Mouse (Mus musculus) C2C12 (cell line): ENCODE measurements around the gene Tgfa. TPM values are rescaled to one million over a fixed set of nuclear protein-coding genes. Genes with fewer than 3 reads are reported as not detected.

Source experiments
- H3K27me3 ChIP-seq: one replicate; pipeline ENCODE4 v1.6.1; 2011; ENCODE audit not compliant: control insufficient read depth, insufficient read depth, insufficient read length
- H3K36me3 ChIP-seq: one replicate; pipeline ENCODE4 v1.6.1; 2011; ENCODE audit not compliant: control insufficient read depth, insufficient read depth
- H3K4me3 ChIP-seq: one replicate; pipeline ENCODE4 v1.5.1; 2011; ENCODE audit warnings: mild to moderate bottlenecking, control low read depth; ENCODE audit not compliant: poor library complexity, insufficient read depth, severe bottlenecking
- H3K79me2 ChIP-seq: one replicate; pipeline ENCODE4 v1.6.1; 2011; ENCODE audit not compliant: control insufficient read depth, insufficient read depth
- H3K79me3 ChIP-seq: one replicate; pipeline ENCODE4 v1.6.1; 2011; ENCODE audit warnings: low read depth, control low read depth
- H3ac ChIP-seq: one replicate; pipeline ENCODE3; 2011; ENCODE audit warnings: low read depth; ENCODE audit not compliant: control insufficient read depth, insufficient read length
- CEBPB ChIP-seq: IDR thresholded peaks from one replicate; pipeline ENCODE4 v1.6.1; 2011; ENCODE audit warnings: low read depth, mild to moderate bottlenecking, control low read depth, moderate library complexity
- CTCF ChIP-seq: IDR thresholded peaks from one replicate; pipeline ENCODE4 v1.5.1; 2011; ENCODE audit not compliant: control insufficient read depth, insufficient read depth, insufficient read length
- FOSL1 ChIP-seq: IDR thresholded peaks from one replicate; pipeline ENCODE4 v1.8.0; 2011; ENCODE audit warnings: mild to moderate bottlenecking, low read length; ENCODE audit not compliant: poor library complexity, insufficient read depth, severe bottlenecking
- MAX ChIP-seq: IDR thresholded peaks from one replicate; pipeline ENCODE4 v1.6.1; 2011; ENCODE audit warnings: mild to moderate bottlenecking, control low read depth
- MYOD1 ChIP-seq: IDR thresholded peaks from one replicate; pipeline ENCODE4 v1.6.1; 2011; ENCODE audit warnings: low read depth; ENCODE audit not compliant: control insufficient read depth, insufficient read length
- MYOG ChIP-seq: IDR thresholded peaks from one replicate; pipeline ENCODE4 v1.6.1; 2011; ENCODE audit not compliant: control insufficient read depth, insufficient read length; ENCODE audit errors: extremely low read depth
- USF1 ChIP-seq: IDR thresholded peaks from one replicate; pipeline ENCODE4 v1.6.1; 2011; ENCODE audit warnings: low read depth, mild to moderate bottlenecking, control low read depth, moderate library complexity
- polyA plus RNA-seq: library from polyadenylated mRNA; unstranded; fragments of >200 nt; fragmentation: generic; extraction: Trizol; gene quantifications from one replicate; pipeline ENCODE4 v1.2.1, GENCODE M21; 2012; ENCODE audit warnings: missing spikeins

Tgfa gene
- polyA plus RNA-seq, 1 experiment: 0.54 TPM

GRCm38 (mm10) chr6:86203101-86203500 lies 8.1 kb downstream of the Tgfa start:
- Histone ChIP-seq H3K27me3 (peaks cover 23% of the 10 kb centered on the region), H3K79me2 (no peaks in the 10 kb centered on the region), H3K36me3 (no peaks in the 10 kb centered on the region), H3K4me3 (no peak overlapping the region), H3K79me3 (no peaks in the 10 kb centered on the region), H3ac (no peak overlapping the region)
- TF ChIP-seq CEBPB (no peak), CTCF (no peak), USF1 (no peak), FOSL1 (no peak)

GRCm38 (mm10) chr6:86206014-86206413 lies 11.0 kb downstream of the Tgfa start:
- peaks cover 17% of the 10 kb centered on the region for H3K27me3 ChIP-seq
- TF ChIP-seq MYOD1 (no peak), CTCF (no peak), CEBPB (no peak), MYOG (no peak), MAX (no peak), FOSL1 (no peak), USF1 (no peak)
- H3K79me3 ChIP-seq: no peaks in the 10 kb centered on the region
- H3K79me2 ChIP-seq: no peaks in the 10 kb centered on the region
- H3ac ChIP-seq: no peak overlapping the region
- no peaks in the 10 kb centered on the region for H3K36me3 ChIP-seq
- H3K4me3 ChIP-seq: no peak overlapping the region

- H3K79me2 ChIP-seq: no peaks in the 10 kb centered on the region
- H3K36me3 ChIP-seq: no peaks in the 10 kb centered on the region
- no peak overlapping the region for H3ac ChIP-seq
- no peak overlapping the region for H3K4me3 ChIP-seq
- peaks cover 13% of the 10 kb centered on the region for H3K27me3 ChIP-seq
- TF ChIP-seq CEBPB (no peak), FOSL1 (no peak), MYOD1 (no peak), CTCF (no peak), MAX (no peak), USF1 (no peak), MYOG (no peak)
- H3K79me3 ChIP-seq: no peaks in the 10 kb centered on the region
Measured at GRCm38 (mm10) chr6:86206985-86207384, 12.0 kb downstream of the Tgfa start.

- no peak overlapping the region for H3ac ChIP-seq
- no peaks in the 10 kb centered on the region for H3K79me2 ChIP-seq
- no peak overlapping the region for H3K4me3 ChIP-seq
- TF ChIP-seq MAX (no peak), FOSL1 (no peak)
- H3K27me3 ChIP-seq: peaks cover 13% of the 10 kb centered on the region
- no peaks in the 10 kb centered on the region for H3K36me3 ChIP-seq
- H3K79me3 ChIP-seq: no peaks in the 10 kb centered on the region
Measured at GRCm38 (mm10) chr6:86209133-86210016, 14.4 kb downstream of the Tgfa start.

GRCm38 (mm10) chr6:86210017-86210408 lies 15.0 kb downstream of the Tgfa start:
- Histone ChIP-seq H3K4me3 (no peak overlapping the region), H3K79me2 (no peaks in the 10 kb centered on the region), H3K36me3 (no peaks in the 10 kb centered on the region), H3ac (no peak overlapping the region), H3K27me3 (peaks cover 13% of the 10 kb centered on the region), H3K79me3 (no peaks in the 10 kb centered on the region)
- TF ChIP-seq MYOG (no peak), CTCF (no peak), CEBPB (no peak), MYOD1 (no peak), USF1 (no peak), FOSL1 (no peak), MAX (no peak)

- H3K36me3 ChIP-seq: no peaks in the 10 kb centered on the region
- TF ChIP-seq FOSL1 (no peak), MYOD1 (no peak), CTCF (no peak), MAX (no peak), CEBPB (no peak), USF1 (no peak), MYOG (no peak)
- no peaks in the 10 kb centered on the region for H3K79me2 ChIP-seq
- no peaks in the 10 kb centered on the region for H3K79me3 ChIP-seq
- no peak overlapping the region for H3ac ChIP-seq
- no peak overlapping the region for H3K4me3 ChIP-seq
- H3K27me3 ChIP-seq: peaks cover 13% of the 10 kb centered on the region
Measured at GRCm38 (mm10) chr6:86210619-86211018, 15.6 kb downstream of the Tgfa start.
